Mouse (Mus musculus) natural killer cell, adult 2 months (primary cell): ENCODE results near the gene Golt1a.
A peak's percentile ranks its signal among the peaks of the same experiment; 100 is the strongest.

Experiments used
- DNase-seq, 2 experiments: peaks; one replicate each; pipeline ENCODE4 v3.0.0; 2022; ENCODE audit warnings: low spot score in 2 of 2

Gene Golt1a

DNA sequence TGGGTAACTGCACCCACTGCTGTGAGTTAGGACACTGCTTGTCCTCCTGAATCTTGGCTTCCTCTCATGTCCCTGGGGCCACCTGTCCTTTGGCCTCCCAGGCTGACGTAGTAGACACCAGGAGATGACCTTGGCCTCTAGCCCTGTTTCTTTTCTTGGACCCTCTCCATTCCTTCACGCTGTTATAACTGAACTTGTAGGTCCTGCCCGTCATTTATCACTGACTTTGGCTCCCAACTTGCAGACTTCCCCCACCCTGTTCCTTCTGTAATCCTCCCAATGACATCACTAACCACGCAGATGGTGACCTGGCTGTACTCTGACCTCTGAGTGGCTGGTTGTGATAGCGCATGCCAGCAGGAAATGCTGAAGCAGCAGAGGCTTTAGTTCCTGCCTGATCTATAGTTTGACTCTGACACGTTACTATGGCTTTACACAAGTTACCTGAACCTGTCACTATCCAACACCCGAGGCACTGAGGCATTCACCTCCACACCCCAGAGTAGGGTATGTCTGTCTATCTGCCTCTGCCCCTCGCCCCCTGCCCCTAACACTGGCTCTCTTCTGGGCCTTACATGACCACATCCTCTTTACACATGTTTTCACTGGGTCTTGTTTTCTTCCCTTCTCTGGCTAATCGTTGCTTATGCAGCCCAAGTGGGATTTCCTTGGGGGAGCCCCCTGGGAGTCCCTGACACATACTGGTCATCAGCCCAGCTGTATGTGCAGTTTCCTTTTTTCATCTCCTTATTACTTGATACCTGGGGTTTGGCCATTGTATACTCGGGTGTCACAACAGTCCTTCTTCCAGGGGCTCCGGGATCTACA lies 38.3 kb downstream of the Golt1a start:
- DNase-seq: peak; percentile 63 to 72

DNA sequence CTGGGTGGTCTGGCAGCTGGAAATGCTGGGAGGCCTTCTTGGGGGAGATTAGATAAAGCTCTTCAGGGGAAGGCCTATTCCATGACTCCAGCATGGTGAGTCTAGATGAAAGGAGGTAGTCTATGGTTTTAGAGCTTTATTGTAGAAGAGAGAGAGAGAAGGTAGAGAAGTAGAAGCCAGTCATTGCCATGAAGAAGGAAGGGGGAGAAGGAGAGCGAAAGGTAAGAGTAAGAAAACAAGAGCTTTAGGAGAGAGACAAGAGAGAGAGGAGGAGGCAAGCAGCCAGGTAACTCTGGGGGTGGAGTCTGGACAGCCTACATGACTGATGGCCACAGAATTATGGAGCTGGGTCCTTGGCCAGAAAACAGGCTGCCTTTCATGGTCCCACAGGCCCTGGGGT lies 40.6 kb downstream of the Golt1a start, which contains the start of gene Ren1:
Gene Ren1, plus strand, starts transcription at position 301 of the 400 bp plus-strand sequence.
- no peak for DNase-seq

DNA sequence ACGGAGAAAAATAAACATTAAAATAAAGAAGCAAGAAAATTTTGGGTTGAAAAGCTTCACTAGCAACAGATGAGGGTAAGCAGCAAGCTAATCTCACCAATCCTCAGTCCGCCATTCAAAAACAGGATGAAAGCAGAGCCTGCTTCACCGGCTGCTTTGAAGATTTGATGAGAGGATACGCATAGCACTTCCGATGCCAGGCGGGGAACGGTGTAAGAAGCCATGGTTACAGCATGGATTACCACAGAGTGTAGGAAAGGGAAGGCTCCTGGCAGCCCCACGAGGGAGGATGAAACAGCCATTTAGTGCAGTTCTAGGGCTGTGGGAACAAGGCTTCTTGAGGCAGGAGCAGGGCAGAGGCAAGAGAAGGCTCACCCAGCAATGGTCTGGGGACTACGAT lies 42.2 kb downstream of the Golt1a start:
- no peak for DNase-seq

DNA sequence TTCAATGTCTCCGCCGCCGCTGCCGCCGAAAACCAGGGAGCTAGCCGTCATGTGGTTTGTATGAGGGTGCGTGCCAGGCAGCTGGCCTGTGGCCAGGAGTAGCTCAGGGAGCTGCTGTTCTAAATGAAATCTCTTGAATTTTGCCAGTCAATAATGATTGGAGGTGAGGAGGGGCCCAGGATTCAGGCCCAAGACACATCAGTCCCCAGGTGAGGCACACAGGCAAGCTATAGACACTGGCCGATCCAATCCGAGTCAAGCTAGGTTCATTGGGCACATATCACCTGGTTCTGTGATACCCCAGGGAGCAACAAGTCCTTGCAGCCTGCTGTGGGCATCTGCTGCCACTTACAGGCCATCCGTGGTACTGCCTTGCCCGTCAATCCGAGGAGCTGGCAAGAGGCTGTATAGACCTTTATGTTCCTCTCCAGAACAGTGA lies 43.8 kb downstream of the Golt1a start:
- peak; percentile 52 to 79 for DNase-seq

DNA sequence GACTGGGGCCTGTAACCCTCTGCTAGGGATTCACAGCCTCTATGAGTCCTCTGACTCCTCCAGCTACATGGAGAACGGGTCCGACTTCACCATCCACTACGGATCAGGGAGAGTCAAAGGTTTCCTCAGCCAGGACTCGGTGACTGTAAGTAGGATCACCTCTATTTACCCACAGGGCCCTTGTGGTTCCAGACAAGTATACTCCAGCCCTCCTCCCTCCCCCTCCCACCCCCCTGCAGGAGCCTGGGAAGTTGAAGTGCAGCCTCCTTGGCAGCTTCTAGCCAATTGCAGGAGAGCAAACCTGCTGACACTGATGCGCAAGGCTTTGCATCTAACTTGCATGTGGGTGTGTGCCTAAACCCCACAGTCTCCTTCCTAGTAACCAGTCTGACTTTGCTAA lies 45.9 kb downstream of the Golt1a start:
- DNase-seq: no peak

DNA sequence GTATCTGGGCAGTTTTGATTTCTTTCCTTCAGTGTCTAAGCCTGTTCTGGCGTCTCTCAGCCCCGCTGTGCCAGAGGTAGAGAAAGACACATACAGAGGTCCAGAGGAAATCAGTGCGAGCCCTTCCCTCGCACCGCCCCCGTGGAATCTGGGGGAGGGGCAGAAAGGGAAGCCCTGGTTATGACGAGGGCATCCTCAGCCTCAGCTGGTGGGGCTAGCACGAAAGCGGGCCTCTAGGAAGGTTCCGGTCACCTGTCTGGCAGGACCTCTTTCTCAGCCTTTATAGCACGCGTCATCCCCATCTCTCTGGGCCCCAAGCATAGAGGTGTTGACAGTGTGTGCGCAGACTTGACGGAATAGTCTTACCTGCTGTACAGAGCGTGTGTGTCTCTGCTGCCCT lies 46.3 kb downstream of the Golt1a start:
- no peak for DNase-seq

DNA sequence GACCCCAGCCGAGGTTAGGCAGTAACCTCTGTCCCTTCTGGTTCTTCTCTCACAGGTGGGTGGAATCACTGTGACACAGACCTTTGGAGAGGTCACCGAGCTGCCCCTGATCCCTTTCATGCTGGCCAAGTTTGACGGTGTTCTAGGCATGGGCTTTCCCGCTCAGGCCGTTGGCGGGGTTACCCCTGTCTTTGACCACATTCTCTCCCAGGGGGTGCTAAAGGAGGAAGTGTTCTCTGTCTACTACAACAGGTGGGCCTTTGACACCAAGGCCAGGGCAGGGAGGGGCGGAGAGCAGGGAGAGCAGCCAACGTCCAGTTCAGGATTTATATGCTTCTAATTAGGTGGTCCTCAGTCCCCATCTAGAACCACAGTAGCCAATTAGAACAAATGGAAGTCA lies 46.7 kb downstream of the Golt1a start:
- DNase-seq: peak in 1 of 2 experiments; percentile 35

DNA sequence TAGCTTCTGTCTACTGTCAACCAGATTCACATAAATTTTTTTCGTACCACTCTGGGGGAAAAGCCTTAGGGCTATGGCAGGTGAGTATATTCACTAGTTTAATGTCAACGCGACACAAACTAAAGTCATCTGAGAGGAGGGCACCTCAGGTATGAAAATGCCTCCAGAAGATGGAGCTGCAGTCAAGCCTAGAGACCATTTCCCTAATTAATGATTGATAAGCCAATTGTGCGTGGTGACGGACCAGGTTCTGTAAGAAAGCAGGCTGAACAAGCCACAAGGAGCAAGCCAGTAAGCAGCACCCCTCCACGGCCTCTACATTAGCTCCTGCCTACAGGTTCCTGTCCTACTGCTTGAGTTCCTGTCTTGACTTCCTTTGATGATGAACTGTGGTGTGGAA lies 51.4 kb downstream of the Golt1a start:
- no peak for DNase-seq

DNA sequence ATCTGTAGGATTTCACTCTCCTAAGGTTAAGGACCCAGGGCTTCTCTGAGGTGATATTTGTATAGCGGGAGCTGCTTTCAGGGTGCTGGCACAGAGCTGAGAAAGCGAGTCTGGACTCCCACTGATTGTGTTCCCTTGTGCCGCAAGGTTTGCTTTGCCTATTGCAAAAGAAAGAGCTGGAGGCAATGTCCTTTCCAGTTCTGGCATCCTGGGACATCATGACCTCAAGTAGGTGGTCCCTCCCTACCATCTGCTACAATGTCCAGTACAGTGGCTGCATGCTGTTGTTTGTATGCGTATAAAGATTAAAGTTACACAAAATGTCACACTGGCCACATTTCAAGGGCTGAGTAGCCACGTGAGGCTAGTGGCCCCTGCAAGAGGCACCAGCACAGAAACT lies 52.5 kb downstream of the Golt1a start:
- no peak for DNase-seq

DNA sequence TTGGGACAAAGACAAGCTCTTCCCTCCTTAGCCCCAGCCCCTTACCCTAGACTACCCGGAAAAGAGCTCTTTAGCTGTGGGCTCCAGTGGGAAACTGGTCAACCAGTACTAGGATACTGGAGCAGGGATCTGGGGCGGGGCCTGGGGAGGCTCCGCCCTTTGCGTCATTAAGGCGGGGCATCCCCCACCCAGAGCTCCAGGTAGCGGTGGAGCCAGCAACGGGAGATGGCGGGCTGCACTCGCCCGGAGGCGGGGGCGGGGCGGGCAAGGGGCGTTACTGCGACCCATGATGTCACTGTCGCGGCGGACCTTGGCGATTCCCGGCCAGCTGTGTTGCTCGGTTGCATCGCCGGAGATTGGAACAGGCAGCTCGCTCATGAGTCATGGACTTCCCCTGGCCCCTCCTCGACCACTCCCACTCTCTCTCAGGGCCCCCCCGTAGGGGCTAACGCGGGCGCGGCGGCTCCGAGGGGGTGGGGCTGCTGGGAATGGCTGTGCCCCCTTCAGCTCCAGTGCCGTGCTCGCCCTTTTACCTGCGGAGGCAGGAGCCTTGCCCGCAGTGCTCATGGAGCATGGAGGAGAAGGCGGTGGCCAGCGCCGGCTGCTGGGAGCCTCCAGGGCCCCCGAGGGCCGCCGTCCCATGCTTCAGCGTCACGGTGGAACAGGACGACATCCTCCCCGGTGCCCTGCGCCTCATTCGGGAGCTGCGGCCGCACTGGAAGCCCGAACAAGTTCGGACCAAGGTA lies 53.8 kb downstream of the Golt1a start, which contains the start of gene Etnk2:
Gene Etnk2, plus strand, starts transcription at position 297 of the 746 bp plus-strand sequence.
- peak; percentile 77 to 84 for DNase-seq

DNA sequence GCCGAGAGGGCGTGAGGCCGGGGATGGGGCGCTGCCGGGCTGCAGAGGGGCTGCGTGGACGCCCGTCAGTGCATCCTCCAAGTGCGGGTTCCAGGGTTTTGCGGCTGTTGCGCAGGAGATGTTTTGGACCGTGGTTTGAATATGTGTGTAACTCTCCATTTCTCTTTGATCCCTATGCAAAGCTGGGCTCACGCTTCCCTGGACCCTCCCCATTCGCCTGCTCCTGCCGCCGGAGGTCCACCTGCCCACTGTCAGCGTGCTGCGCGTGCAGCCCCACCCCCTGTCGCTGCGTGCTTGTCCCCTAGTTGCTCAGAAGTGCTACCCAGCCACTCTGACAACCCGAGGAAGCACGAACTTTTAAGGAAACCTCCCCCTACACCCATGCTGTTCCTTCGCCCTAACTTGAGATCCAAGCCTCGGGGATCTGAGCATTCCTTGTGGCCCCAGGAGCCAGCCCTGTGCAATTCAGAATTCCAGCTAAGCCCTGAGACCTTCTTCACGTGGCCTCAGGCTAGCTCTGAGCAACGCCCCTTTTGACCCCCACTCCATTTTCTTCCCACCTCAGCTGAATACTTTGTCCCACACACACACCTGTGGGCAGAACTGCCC lies 54.5 kb downstream of the Golt1a start:
- no peak for DNase-seq

DNA sequence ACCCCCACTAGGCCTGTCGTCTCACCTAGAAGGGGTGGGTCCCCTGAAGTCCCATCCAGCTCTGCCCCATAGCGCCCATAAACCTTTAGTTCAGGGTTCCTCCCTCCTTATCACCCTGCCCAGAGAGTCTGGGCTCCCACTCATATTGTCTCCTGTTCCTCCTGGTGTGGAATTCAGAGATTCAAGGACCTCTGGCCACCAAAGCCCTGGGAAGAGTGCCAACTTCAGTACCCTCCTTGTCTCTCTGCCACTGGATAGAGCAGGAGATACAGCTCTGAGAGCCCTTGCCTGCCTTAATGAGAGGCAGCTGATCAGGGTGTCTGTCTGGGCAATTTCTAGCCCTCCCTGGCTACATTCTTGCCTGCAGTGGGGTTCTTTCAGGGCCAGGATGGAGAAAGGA lies 55.3 kb downstream of the Golt1a start:
- DNase-seq: no peak

DNA sequence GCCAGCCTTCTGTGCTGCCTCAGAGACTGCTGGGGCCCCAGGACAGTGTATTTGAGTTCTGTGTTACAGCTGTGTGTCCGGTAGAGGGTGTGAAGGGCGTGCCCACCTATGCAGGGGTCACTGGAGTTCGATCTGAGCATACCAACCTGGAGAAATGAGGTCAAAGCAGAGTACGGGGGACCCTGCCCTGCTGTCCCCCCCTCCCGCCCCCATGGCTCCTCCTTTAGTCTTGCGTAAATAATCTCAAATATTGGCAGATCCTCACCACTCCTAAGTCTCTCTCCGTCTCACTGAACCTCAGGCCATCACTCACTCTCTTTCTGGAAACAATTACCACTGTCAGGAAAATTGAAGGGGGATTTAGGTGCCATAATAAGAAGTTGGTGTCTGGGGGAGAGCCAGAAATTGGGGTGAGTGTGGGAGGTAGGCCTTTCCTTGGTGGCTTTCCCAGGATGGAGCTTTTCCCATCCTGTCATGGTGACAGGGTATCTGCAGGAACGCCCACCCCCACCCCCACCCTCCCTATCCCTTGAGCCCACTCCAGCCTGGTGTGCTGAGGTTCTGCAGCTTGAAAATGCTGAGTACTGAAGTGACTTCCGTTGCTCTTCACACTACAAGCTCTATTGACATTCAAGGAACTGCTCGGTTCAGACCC lies 57.5 kb downstream of the Golt1a start:
- no peak for DNase-seq

DNA sequence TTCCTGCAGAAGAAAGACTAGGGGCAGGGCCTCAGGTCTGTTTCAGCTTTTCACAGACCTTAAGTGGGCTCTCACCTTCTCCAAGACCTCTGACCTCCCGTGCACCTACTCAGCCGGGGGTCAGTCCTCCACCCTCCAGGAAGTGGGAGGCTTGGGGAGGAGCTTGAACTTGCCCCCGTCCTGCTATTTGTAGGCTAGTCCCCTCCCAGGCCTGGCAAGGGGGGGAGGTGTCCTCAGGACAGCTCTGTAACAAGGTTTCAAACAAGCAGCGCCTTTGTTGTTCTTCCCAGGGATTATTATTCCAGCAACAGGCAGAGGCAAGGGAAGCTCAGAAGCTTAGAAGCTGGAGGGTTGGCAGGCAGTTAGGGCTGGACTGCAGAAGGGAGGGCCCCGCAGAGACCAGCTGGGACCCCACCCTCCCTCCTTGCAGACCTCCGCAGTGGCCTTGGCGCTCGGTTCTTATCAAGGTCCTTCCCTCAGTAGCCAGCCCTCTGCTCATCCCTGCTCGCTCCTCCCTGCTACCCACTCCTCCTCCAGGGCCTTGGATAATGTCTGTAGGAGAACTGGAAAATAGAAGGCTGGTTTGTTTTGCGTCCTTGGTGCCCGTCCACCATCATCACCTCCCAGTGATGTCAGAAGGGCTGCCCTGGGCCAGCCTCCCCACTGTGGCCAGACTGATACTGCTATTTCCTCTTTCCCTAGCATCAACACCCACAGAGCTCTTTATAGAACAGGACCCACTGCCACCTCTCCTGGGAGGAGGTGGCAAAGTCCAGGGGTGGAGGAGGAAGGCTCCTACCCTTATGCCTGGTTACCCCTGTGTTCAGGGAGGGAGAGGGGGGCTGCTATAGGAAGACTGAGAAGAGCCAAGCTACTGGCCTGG lies 58.2 kb downstream of the Golt1a start:
- no peak for DNase-seq

DNA sequence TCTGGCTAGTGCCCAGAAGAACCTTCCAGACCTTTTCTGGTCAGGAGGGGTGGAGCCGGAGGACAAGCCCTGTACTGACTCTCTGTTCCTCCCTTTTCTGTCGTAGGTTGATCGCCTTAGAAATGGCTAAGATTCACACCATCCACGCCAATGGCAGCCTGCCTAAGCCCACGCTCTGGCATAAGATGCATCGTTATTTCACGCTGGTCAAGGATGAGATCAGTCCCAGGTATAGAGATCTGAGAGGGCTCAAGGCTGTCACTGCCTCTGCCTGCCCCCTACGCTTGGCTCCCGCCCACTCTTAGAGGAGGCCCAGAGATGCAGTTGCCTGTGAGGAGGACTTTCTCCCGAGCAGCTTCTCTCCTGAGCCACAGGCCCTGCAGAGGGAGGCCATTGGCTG lies 59.0 kb downstream of the Golt1a start:
- DNase-seq: no peak

DNA sequence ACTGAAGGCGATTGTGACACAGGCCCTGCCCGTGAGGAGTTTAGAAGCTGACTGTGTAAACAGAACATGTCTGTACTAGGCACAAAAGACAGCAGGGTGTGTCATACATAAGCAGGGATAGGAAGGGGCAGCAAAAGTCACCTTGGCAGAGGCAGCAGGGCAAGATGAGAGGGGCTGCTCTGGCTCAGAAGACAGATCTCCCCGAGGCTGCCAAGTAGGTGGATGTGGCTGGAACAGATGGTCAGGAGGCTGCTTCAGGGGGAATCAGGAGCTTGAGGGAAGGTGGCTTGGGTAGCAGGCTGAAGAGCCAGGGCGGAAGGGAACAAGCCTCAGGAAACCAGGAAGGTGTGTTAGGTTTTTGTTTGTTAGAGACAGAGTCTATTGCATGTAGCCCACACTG lies 60.8 kb downstream of the Golt1a start:
- no peak for DNase-seq

DNA sequence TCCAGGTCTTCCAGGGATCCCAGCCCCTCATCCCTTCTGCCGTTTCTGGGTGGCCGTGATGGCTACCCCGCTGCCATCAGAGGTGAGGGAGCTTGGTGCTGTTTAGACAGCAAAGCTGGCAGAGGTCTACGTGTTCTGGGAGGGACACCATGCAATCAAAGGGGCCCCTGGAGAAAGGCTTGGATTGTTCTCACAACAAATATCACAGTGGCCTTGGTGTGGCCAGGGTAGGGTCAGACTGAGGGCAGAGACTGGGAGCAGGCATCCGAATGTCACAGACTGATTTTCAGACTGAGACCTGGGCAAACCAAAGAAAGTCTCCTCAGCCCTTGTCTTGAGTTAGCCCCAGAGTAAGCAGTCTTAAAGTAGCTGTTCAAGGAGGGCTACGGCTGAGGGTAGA lies 61.8 kb downstream of the Golt1a start:
- no peak for DNase-seq

DNA sequence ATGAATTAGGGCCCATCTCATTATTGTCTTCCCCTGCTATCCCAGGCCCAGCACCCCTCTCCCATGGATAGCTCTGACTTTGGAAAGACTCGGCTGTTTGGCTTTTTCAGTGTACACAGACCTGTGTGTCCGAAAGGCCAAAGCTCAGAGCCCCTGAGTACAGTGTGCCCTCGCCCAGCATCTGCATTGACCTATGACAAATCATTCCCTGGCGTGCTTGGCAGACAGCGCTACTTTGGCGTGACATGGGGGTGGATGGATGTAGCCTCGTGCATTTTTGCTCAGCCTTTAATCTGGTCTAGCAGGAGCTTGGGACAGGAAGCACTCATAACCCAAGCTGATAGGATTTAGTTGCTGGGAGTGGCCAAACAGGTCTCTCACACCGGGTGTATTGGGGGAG lies 62.5 kb downstream of the Golt1a start:
- no peak for DNase-seq
